In genomic region chr16:10732421-10732820, GRCm38 (mm10) we compare ENCODE assay signal across 15 mouse cellular contexts. TPM values are rescaled to one million over a fixed set of nuclear protein-coding genes. Genes with fewer than 3 reads are reported as not detected.
DNase-seq lines count a peak whose midpoint lies in the region; ATAC-seq and TF ChIP-seq lines count a peak whose summit lies in the region.
"Had no signal": no experiment of that assay in that cellular context is flagged by ENCODE, and none has a peak within 500 bp of the region (broad histone marks: within the 10 kb centered on the region; RNA-seq: fewer than 3 reads in every experiment).

No protein-coding gene starts in this region.

- peak overlapping the region; percentile 18; the same call in 1 of the 2 replicates for H3K27ac ChIP-seq in liver, embryonic 14.5 days
- H3K27ac ChIP-seq in stomach, embryonic 14.5 days (ENCODE audit: low read length), result no peak overlapping the region
- H3K27ac ChIP-seq: hindbrain, embryonic 14.5 days; limb, embryonic 12.5 days; midbrain, embryonic 15.5 days had no signal

- H3K4me1 ChIP-seq in liver, embryonic 14.5 days (replicated peaks; ENCODE audit: control insufficient read depth in 2 of 2, insufficient read depth in 2 of 2, low read length in 1 of 2), result peaks cover 15 to 21% of the 10 kb centered on the region in 2 experiments
- peaks cover 5% of the 10 kb centered on the region; the same call in 1 of the 2 replicates for H3K4me1 ChIP-seq in stomach, embryonic 14.5 days (ENCODE audit: control insufficient read depth, insufficient read depth, low read length)
- H3K4me1 ChIP-seq: midbrain, embryonic 15.5 days had no signal

- H3K27me3 ChIP-seq in liver, embryonic 14.5 days (ENCODE audit: control insufficient read depth, insufficient read depth, low read length), result no peaks in the 10 kb centered on the region
- no peaks in the 10 kb centered on the region for H3K27me3 ChIP-seq in stomach, embryonic 14.5 days (ENCODE audit: control insufficient read depth, insufficient read depth, low read length)
- H3K27me3 ChIP-seq: midbrain, embryonic 15.5 days had no signal

- no peak for TF ChIP-seq CTCF in liver, embryonic 14.5 days (IDR thresholded peaks at IDR 0.05; ENCODE audit: low read depth)

- WGBS in liver, embryonic 14.5 days (ENCODE audit: insufficient replicate concordance), result 12% methylated on average over 5 of the region's 5 CpGs
- 79% methylated on average over 5 of the region's 5 CpGs for WGBS in stomach, embryonic 14.5 days

- peak; percentile 62 to 69 (median 68) for DNase-seq in liver, embryonic 14.5 days (ENCODE audit: low read depth in 3 of 3, low spot score in 3 of 3)
- no peak for DNase-seq in kidney, postnatal 14 days
- no peak for DNase-seq in left cerebral cortex, adult 9 months (ENCODE audit: low spot score in 2 of 2)
- no peak for DNase-seq in gastrocnemius, postnatal 25 days
- no peak for DNase-seq in left cerebral cortex, adult 8-10 months (ENCODE audit: low spot score in 2 of 2)
- DNase-seq: adrenal gland, postnatal 10 days; cerebellum, adult 9-11 months; gastrocnemius, postnatal 10 days had no signal

- no peaks in the 10 kb centered on the region for H3K36me3 ChIP-seq in liver, embryonic 14.5 days (replicated peaks; ENCODE audit: control insufficient read depth, insufficient read depth, low read depth)
- H3K36me3 ChIP-seq in stomach, embryonic 14.5 days (ENCODE audit: control insufficient read depth, insufficient read depth, low read length), result no peaks in the 10 kb centered on the region
- H3K36me3 ChIP-seq: limb, embryonic 12.5 days; midbrain, embryonic 15.5 days had no signal

- peak overlapping the region; percentile 18 for H3K9ac ChIP-seq in liver, embryonic 14.5 days (replicated peaks)
- H3K9ac ChIP-seq in stomach, embryonic 14.5 days (replicated peaks; ENCODE audit: low read depth, low read length), result no peak overlapping the region
- H3K9ac ChIP-seq: hindbrain, embryonic 14.5 days; limb, embryonic 12.5 days; midbrain, embryonic 15.5 days had no signal

- H3K9me3 ChIP-seq in liver, embryonic 14.5 days (ENCODE audit: control insufficient read depth, low read length), result no peaks in the 10 kb centered on the region
- no peaks in the 10 kb centered on the region for H3K9me3 ChIP-seq in stomach, embryonic 14.5 days (ENCODE audit: control insufficient read depth, low read depth, low read length)
- H3K9me3 ChIP-seq: limb, embryonic 12.5 days; midbrain, embryonic 15.5 days had no signal

- H3K4me3 ChIP-seq in liver, embryonic 14.5 days (ENCODE audit: insufficient read depth in 1 of 2, low read depth in 2 of 2, low read length in 2 of 2), result peak overlapping the region; percentile 3 to 7; a peak in 2 of 4 replicates
- H3K4me3 ChIP-seq in stomach, embryonic 14.5 days (ENCODE audit: low read depth, low read length), result no peak overlapping the region
- H3K4me3 ChIP-seq: limb, embryonic 12.5 days; midbrain, embryonic 15.5 days had no signal

- peak; percentile 98 for ATAC-seq in CD4-positive, CD25-positive, alpha-beta regulatory T cell, adult 4 months
- peak; percentile 82 for ATAC-seq in erythroblast, adult 5-6 weeks (replicated peaks; ENCODE audit: low FRiP score, poor library complexity, severe bottlenecking)
- peak; percentile 95 for ATAC-seq in liver, embryonic 14.5 days (ENCODE audit: insufficient read depth)
- 0 out of 2 replicates have a peak, but pooled peaks have one; percentile 59 for ATAC-seq in stomach, embryonic 14.5 days (ENCODE audit: insufficient number of reproducible peaks, insufficient read depth, low FRiP score, low read depth)
- ATAC-seq: midbrain, embryonic 15.5 days had no signal

- peak overlapping the region; percentile 63 for H3K4me2 ChIP-seq in liver, embryonic 14.5 days (ENCODE audit: low read depth)
- H3K4me2 ChIP-seq in stomach, embryonic 14.5 days (replicated peaks; ENCODE audit: low read depth, low read length), result no peak overlapping the region
- H3K4me2 ChIP-seq: hindbrain, embryonic 14.5 days; limb, embryonic 12.5 days; midbrain, embryonic 15.5 days had no signal

- TF ChIP-seq EP300 in liver, embryonic 14.5 days (IDR thresholded peaks at IDR 0.05; ENCODE audit: low read depth), result peak; percentile 61; the same call in 1 of the 2 replicates

RNA-seq across cellular contexts. Expression of gene Socs1, which starts 52.9 kb away (rescaled TPM):
- 1 to 10 TPM; 2.5 to 3.9 TPM for polyA plus RNA-seq in CD4-positive, CD25-positive, alpha-beta regulatory T cell, adult 4 months (2017; shearing (Covaris generic))
- 0.84 TPM in 1 of 2 replicates, not detected in the other for total RNA-seq in erythroblast, adult 5-6 weeks (2015; ENCODE audit: low replicate concordance)
- 0.56 and 1.2 TPM in 2 replicates for total RNA-seq in erythroblast, adult 5-6 weeks (2017; ENCODE audit: low replicate concordance)
- 0.35 and 0.36 TPM in 2 replicates for polyA plus RNA-seq in liver, embryonic 14.5 days (2012; rRNA removed)
- 0.36 and 0.56 TPM in 2 replicates for polyA plus RNA-seq in liver, embryonic 14.5 days (2014; fragmentation: Nextera tagmentation; extraction: Ambion mirVana)
- polyA plus RNA-seq in stomach, embryonic 14.5 days (2014; fragmentation: Nextera tagmentation; extraction: Ambion mirVana), result 11.3 and 11.4 TPM in 2 replicates
- 1 to 10 TPM in 1 of 2 experiments, under 1 TPM in 1; 0.51 to 2.4 TPM for total RNA-seq in gastrocnemius, postnatal 25 days (2021)
- total RNA-seq in left cerebral cortex, adult 8-10 months (2022), result under 1 TPM; 0.49 to 0.98 (median 0.69) TPM

RNA-seq across cellular contexts. Expression of gene Tnp2, which starts 56.0 kb away (rescaled TPM):
- 1 to 10 TPM; 2.4 to 3.7 TPM for polyA plus RNA-seq in CD4-positive, CD25-positive, alpha-beta regulatory T cell, adult 4 months (2017; shearing (Covaris generic))
- total RNA-seq in erythroblast, adult 5-6 weeks (2015; ENCODE audit: low replicate concordance), result not detected in 2 replicates
- total RNA-seq in erythroblast, adult 5-6 weeks (2017; ENCODE audit: low replicate concordance), result not detected in 2 replicates
- not detected in 2 replicates for polyA plus RNA-seq in liver, embryonic 14.5 days (2012; rRNA removed)
- polyA plus RNA-seq in liver, embryonic 14.5 days (2014; fragmentation: Nextera tagmentation; extraction: Ambion mirVana), result not detected in 2 replicates
- polyA plus RNA-seq in stomach, embryonic 14.5 days (2014; fragmentation: Nextera tagmentation; extraction: Ambion mirVana), result not detected in 2 replicates
- total RNA-seq in gastrocnemius, postnatal 25 days (2021), result not detected
- not detected for total RNA-seq in left cerebral cortex, adult 8-10 months (2022)
- total RNA-seq: adrenal gland, postnatal 10 days; gastrocnemius, postnatal 10 days; layer of hippocampus, adult 18-20 months had no signal
- polyA plus RNA-seq: hindbrain, embryonic 14.5 days; limb, embryonic 12.5 days; midbrain, embryonic 15.5 days had no signal

RNA-seq across cellular contexts. Expression of gene Prm3, which starts 58.3 kb away (rescaled TPM):
- not detected for polyA plus RNA-seq in CD4-positive, CD25-positive, alpha-beta regulatory T cell, adult 4 months (2017; shearing (Covaris generic))
- total RNA-seq in erythroblast, adult 5-6 weeks (2015; ENCODE audit: low replicate concordance), result not detected in 2 replicates
- total RNA-seq in erythroblast, adult 5-6 weeks (2017; ENCODE audit: low replicate concordance), result not detected in 2 replicates
- polyA plus RNA-seq in liver, embryonic 14.5 days (2012; rRNA removed), result not detected in 2 replicates
- polyA plus RNA-seq in liver, embryonic 14.5 days (2014; fragmentation: Nextera tagmentation; extraction: Ambion mirVana), result not detected in 2 replicates
- polyA plus RNA-seq in stomach, embryonic 14.5 days (2014; fragmentation: Nextera tagmentation; extraction: Ambion mirVana), result not detected in 2 replicates
- total RNA-seq in gastrocnemius, postnatal 25 days (2021), result not detected
- not detected for total RNA-seq in left cerebral cortex, adult 8-10 months (2022)
- total RNA-seq: adrenal gland, postnatal 10 days; gastrocnemius, postnatal 10 days; layer of hippocampus, adult 18-20 months had no signal
- polyA plus RNA-seq: hindbrain, embryonic 14.5 days; limb, embryonic 12.5 days; midbrain, embryonic 15.5 days had no signal

Comparison
In these comparisons a context has a peak if more than half of its experiments do, and no peak if none do; other contexts are left out.
1. DNase-seq: peak in liver, embryonic 14.5 days (3 of 3); none in kidney, postnatal 14 days (single experiment), left cerebral cortex, adult 9 months (0 of 2), gastrocnemius, postnatal 25 days (single experiment) and left cerebral cortex, adult 8-10 months (0 of 2).
2. Peak in every context shown above with its lines, with median percentiles within 50 percentile points of each other: ATAC-seq.